Mouse (Mus musculus) testis, adult 2 months (tissue): ENCODE data around the gene Stambp.

Experiments used
- CTCF ChIP-seq: fragments of 200-500 bp; IDR thresholded peaks from 2 replicates; pipeline ENCODE4 v1.5.1; 2012; ENCODE audit warnings: low read depth, mild to moderate bottlenecking, inconsistent platforms, low read length, moderate library complexity; ENCODE audit not compliant: control insufficient read depth, insufficient read depth, insufficient replicate concordance
- POLR2A ChIP-seq: fragments of 200-500 bp; IDR thresholded peaks from 2 replicates; pipeline ENCODE4 v1.6.1; 2012; ENCODE audit warnings: low read depth, mild to moderate bottlenecking, inconsistent platforms, low read length, moderate library complexity; ENCODE audit not compliant: control insufficient read depth

DNA sequence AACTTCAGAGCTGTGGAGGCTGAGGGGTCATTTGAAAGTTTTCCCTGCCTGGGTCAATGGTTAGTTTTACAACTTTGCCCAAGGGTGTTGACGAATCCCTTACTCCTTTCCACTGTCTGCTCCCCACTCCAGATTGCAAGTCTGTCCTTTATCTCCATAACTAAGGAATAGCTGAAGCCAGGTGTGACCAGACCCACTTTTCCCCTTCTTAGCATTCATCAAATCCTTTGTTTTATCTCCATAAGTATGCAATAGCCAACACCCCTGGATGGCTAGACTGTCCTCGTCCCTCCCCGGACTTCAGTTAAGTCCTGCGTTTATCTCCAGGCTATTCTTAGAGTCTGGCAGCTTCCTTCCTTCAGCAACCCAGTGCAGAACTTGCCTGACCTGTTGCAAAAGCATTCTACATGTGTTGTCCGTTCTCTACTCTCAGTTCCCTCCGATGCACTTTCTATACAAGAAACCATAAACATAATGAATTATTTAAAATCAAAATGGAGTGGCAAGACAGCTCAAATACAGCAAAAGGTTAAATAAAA, 27.2 kb upstream of the Stambp start:
- TF ChIP-seq POLR2A: no peak
- no peak for TF ChIP-seq CTCF
